Mouse (Mus musculus): ENCODE data around the gene Bsn. TPM values are rescaled to one million over a fixed set of nuclear protein-coding genes. Genes with fewer than 3 reads are reported as not detected.
A peak's percentile ranks its signal among the peaks of the same experiment; 100 is the strongest.

Bsn gene
- polyA plus RNA-seq, 1 experiment from 2014 or later, result 0.25 TPM

DNA sequence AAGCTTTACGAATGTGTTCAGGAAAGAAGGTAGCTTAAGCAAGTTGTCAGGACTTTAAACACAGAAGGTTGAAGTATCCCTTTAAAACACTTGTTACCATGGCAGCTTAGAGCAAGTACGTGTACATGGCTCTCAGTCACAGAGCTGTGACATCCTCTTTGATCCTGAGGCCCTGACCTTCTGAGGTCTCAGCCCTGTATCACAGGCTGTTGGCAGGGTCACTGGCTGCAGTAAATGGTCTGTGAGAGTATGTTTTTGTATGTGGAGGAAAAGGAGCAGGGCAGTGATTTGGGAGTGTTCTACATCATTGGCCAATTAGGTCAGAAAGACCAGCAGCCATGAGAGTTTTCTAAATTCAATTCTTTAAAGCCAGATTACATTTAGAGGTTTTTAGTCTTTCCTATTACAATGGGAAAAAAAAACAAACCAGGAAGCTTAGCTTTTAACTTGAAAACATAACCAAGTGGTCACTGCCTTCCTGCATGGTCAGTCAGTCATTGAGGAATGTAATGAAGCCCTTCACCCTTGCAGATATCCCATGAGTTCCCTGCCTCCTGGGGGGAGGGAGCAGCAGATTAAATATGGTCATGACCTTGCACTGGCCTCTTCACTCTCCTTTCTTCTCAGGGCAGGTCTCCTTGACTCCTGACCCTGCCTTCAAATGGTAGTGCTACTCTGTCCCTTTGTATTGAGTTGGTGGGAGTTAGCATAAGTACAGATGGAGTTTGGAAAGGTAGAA lies 37.9 kb upstream of the Bsn start:
- Histone ChIP-seq H3K9ac (ENCODE audit: low read depth, low read length) (no peak overlapping the region), H3K4me3 (replicated peaks; ENCODE audit: low read depth, low read length) (no peak overlapping the region), H3K9me3 (replicated peaks; ENCODE audit: low read length) (no peaks in the 10 kb centered on the region), H3K27ac (peak overlapping the region; percentile 78), H3K36me3 (ENCODE audit: insufficient read depth, low read length) (no peaks in the 10 kb centered on the region), H3K27me3 (ENCODE audit: insufficient read depth, low read length) (no peaks in the 10 kb centered on the region), H3K4me2 (ENCODE audit: low read length) (no peak overlapping the region; the same call in 1 of the 2 replicates), H3K4me1 (replicated peaks; ENCODE audit: insufficient read depth, low read length) (peaks cover 25% of the 10 kb centered on the region)
- DNase-seq (ENCODE audit: low spot score) (peak; percentile 71), ATAC-seq (replicated peaks; ENCODE audit: low FRiP score, low read depth) (peak; percentile 22; the same call in 1 of the 2 replicates)
- 13% methylated on average over 2 of the region's 2 CpGs for WGBS
- TF ChIP-seq CTCF (IDR thresholded peaks at IDR 0.05; ENCODE audit: low read depth), result no peak

DNA sequence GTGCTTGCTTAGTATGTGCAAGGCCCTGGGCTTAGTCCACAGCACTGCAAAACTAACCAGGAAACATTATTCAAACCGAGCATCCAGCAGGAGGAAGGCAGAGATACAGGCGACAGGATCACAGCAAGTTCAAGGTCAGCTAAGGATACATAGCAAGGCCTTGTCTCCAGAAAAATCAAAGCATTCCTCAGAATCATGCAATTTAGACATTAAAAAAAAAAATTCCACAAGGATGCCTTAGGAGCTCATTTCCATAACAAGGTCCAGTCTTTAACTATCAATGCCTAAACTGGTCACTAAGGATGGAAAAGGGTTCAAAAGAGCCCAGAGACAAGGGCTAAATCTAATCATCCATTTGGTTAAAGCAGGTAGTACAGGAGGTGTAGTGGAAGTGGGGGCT lies 35.0 kb upstream of the Bsn start:
- H3K9me3 ChIP-seq (replicated peaks; ENCODE audit: low read length), result no peaks in the 10 kb centered on the region
- TF ChIP-seq CTCF (IDR thresholded peaks at IDR 0.05; ENCODE audit: low read depth), result no peak
- H3K9ac ChIP-seq (ENCODE audit: low read depth, low read length), result no peak overlapping the region
- ATAC-seq (replicated peaks; ENCODE audit: low FRiP score, low read depth), result no peak
- peaks cover 46% of the 10 kb centered on the region for H3K4me1 ChIP-seq (replicated peaks; ENCODE audit: insufficient read depth, low read length)
- peak overlapping the region; percentile 84 for H3K27ac ChIP-seq
- no peaks in the 10 kb centered on the region for H3K36me3 ChIP-seq (ENCODE audit: insufficient read depth, low read length)
- no peak overlapping the region for H3K4me2 ChIP-seq (ENCODE audit: low read length)
- WGBS, result 56% methylated on average over 2 of the region's 2 CpGs
- no peak overlapping the region for H3K4me3 ChIP-seq (replicated peaks; ENCODE audit: low read depth, low read length)
- no peak for DNase-seq (ENCODE audit: low spot score)
- H3K27me3 ChIP-seq (ENCODE audit: insufficient read depth, low read length), result no peaks in the 10 kb centered on the region

GRCm38 (mm10) chr9:108223633-108224032 lies 33.4 kb upstream of the Bsn start:
- no peak overlapping the region for H3K4me2 ChIP-seq (ENCODE audit: low read length)
- no peaks in the 10 kb centered on the region for H3K27me3 ChIP-seq (ENCODE audit: insufficient read depth, low read length)
- peaks cover 46% of the 10 kb centered on the region for H3K4me1 ChIP-seq (replicated peaks; ENCODE audit: insufficient read depth, low read length)
- WGBS, result 35% methylated on average over 1 of the region's 1 CpGs
- no peak overlapping the region for H3K9ac ChIP-seq (ENCODE audit: low read depth, low read length)
- ATAC-seq (replicated peaks; ENCODE audit: low FRiP score, low read depth), result 0 out of 2 replicates have a peak, but pooled peaks have one; percentile 80
- no peaks in the 10 kb centered on the region for H3K36me3 ChIP-seq (ENCODE audit: insufficient read depth, low read length)
- no peaks in the 10 kb centered on the region for H3K9me3 ChIP-seq (replicated peaks; ENCODE audit: low read length)
- no peak for TF ChIP-seq CTCF (IDR thresholded peaks at IDR 0.05; ENCODE audit: low read depth)
- peak overlapping the region; percentile 90 for H3K27ac ChIP-seq
- DNase-seq (ENCODE audit: low spot score), result peak; percentile 70
- H3K4me3 ChIP-seq (replicated peaks; ENCODE audit: low read depth, low read length), result no peak overlapping the region

- peaks cover 37% of the 10 kb centered on the region; the same call in 1 of the 2 replicates for H3K4me1 ChIP-seq (replicated peaks; ENCODE audit: insufficient read depth, low read length)
- no peaks in the 10 kb centered on the region for H3K9me3 ChIP-seq (replicated peaks; ENCODE audit: low read length)
- no peak for TF ChIP-seq CTCF (IDR thresholded peaks at IDR 0.05; ENCODE audit: low read depth)
- H3K36me3 ChIP-seq (ENCODE audit: insufficient read depth, low read length), result 0 out of 2 replicates have a peak, but pooled peaks cover 10% of the 10 kb centered on the region
- WGBS, result 89% methylated on average over 3 of the region's 3 CpGs
- no peak for ATAC-seq (replicated peaks; ENCODE audit: low FRiP score, low read depth)
- H3K27ac ChIP-seq, result peak overlapping the region; percentile 90
- no peak for DNase-seq (ENCODE audit: low spot score)
- H3K4me3 ChIP-seq (replicated peaks; ENCODE audit: low read depth, low read length), result no peak overlapping the region
- H3K4me2 ChIP-seq (ENCODE audit: low read length), result no peak overlapping the region
- H3K9ac ChIP-seq (ENCODE audit: low read depth, low read length), result no peak overlapping the region
- H3K27me3 ChIP-seq (ENCODE audit: insufficient read depth, low read length), result no peaks in the 10 kb centered on the region
Measured at GRCm38 (mm10) chr9:108221566-108221965, 31.4 kb upstream of the Bsn start.

- no peaks in the 10 kb centered on the region for H3K27me3 ChIP-seq (ENCODE audit: insufficient read depth, low read length)
- peaks cover 37% of the 10 kb centered on the region; the same call in 1 of the 2 replicates for H3K4me1 ChIP-seq (replicated peaks; ENCODE audit: insufficient read depth, low read length)
- H3K9ac ChIP-seq (ENCODE audit: low read depth, low read length), result no peak overlapping the region
- ATAC-seq (replicated peaks; ENCODE audit: low FRiP score, low read depth) (no peak), DNase-seq (ENCODE audit: low spot score) (no peak)
- no peaks in the 10 kb centered on the region for H3K9me3 ChIP-seq (replicated peaks; ENCODE audit: low read length)
- H3K4me2 ChIP-seq (ENCODE audit: low read length), result no peak overlapping the region
- H3K4me3 ChIP-seq (replicated peaks; ENCODE audit: low read depth, low read length), result no peak overlapping the region
- H3K27ac ChIP-seq, result no peak overlapping the region
- WGBS, result 80% methylated on average over 1 of the region's 1 CpGs
- TF ChIP-seq CTCF (IDR thresholded peaks at IDR 0.05; ENCODE audit: low read depth), result no peak
- peaks cover 10% of the 10 kb centered on the region; the same call in 1 of the 2 replicates for H3K36me3 ChIP-seq (ENCODE audit: insufficient read depth, low read length)
Measured at GRCm38 (mm10) chr9:108220380-108220774, 30.2 kb upstream of the Bsn start.

DNA sequence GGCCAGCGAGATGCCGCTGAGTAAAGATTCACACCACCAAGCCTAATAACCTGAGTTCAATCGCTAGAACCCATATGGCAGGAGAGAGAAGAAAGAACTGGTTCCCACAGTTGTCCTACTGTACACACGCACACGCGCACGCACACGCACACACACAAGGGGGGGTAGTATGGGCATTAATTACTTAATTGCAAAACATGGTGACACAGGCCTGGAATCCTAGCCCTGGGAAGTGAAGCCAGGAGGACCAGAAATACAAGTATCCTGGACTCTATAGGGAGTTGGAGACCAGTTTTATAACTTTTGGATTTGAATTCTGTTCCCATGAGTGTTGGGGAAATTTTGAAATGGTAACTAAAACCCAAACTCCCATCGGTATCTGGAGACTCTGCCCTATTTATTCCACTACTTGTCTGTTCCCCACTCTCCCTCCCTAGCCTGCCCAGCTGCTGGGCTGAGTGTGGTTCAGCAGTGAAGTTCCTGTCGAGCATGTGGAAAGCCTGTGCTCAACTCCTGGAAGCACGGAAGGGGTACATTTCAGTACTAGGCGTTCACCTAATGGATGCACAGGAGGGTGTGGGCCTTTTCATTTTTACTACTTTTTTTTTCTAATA lies 29.7 kb upstream of the Bsn start:
- Histone ChIP-seq H3K27ac (peak overlapping the region; percentile 54), H3K4me1 (replicated peaks; ENCODE audit: insufficient read depth, low read length) (peaks cover 35% of the 10 kb centered on the region; the same call in 1 of the 2 replicates), H3K4me3 (replicated peaks; ENCODE audit: low read depth, low read length) (no peak overlapping the region), H3K27me3 (ENCODE audit: insufficient read depth, low read length) (no peaks in the 10 kb centered on the region), H3K4me2 (ENCODE audit: low read length) (no peak overlapping the region), H3K9me3 (replicated peaks; ENCODE audit: low read length) (no peaks in the 10 kb centered on the region), H3K36me3 (ENCODE audit: insufficient read depth, low read length) (peaks cover 10% of the 10 kb centered on the region; the same call in 1 of the 2 replicates), H3K9ac (ENCODE audit: low read depth, low read length) (no peak overlapping the region)
- DNase-seq (ENCODE audit: low spot score) (no peak), ATAC-seq (replicated peaks; ENCODE audit: low FRiP score, low read depth) (no peak)
- WGBS, result 72% methylated on average over 12 of the region's 12 CpGs
- no peak for TF ChIP-seq CTCF (IDR thresholded peaks at IDR 0.05; ENCODE audit: low read depth)

All from kidney, postnatal 0 days (tissue).